ENCODE assay signal across 10 mouse cellular contexts in genomic region chr15:79470583-79470982, GRCm38 (mm10). TPM values are rescaled to one million over a fixed set of nuclear protein-coding genes. Genes with fewer than 3 reads are reported as not detected.
DNase-seq lines count a peak whose midpoint lies in the region; ATAC-seq and TF ChIP-seq lines count a peak whose summit lies in the region.
"Had no signal": no experiment of that assay in that cellular context is flagged by ENCODE, and none has a peak within 500 bp of the region (broad histone marks: within the 10 kb centered on the region; RNA-seq: fewer than 3 reads in every experiment).

No protein-coding gene starts in this region.

- peak; percentile 25 for DNase-seq in lung, adult 2 months
- no peak for DNase-seq in lung, adult 18-20 months
- DNase-seq in forebrain, embryonic 14.5 days (ENCODE audit: low spot score), result peak; percentile 41
- no peak for DNase-seq in layer of hippocampus, adult 18-20 months (ENCODE audit: low spot score in 2 of 2)
- no peak for DNase-seq in cerebellum, postnatal 14 days
- no peak for DNase-seq in spleen, postnatal 36 days (ENCODE audit: low spot score in 2 of 2)

- H3K4me2 ChIP-seq in forebrain, embryonic 14.5 days (ENCODE audit: low read length), result peak overlapping the region; percentile 28
- peak overlapping the region; percentile 55 for H3K4me2 ChIP-seq in limb, embryonic 13.5 days (replicated peaks)
- peak overlapping the region; percentile 43 for H3K4me2 ChIP-seq in stomach, embryonic 15.5 days

- no peaks in the 10 kb centered on the region for H3K36me3 ChIP-seq in forebrain, embryonic 14.5 days (ENCODE audit: control insufficient read depth, insufficient read depth, low read length)
- no peaks in the 10 kb centered on the region for H3K36me3 ChIP-seq in limb, embryonic 13.5 days
- no peaks in the 10 kb centered on the region for H3K36me3 ChIP-seq in stomach, embryonic 15.5 days

- WGBS in lung, adult 2 months, result 29% methylated on average over 17 of the region's 17 CpGs
- 34% methylated on average over 17 of the region's 17 CpGs for WGBS in forebrain, embryonic 14.5 days
- 33% methylated on average over 17 of the region's 17 CpGs for WGBS in limb, embryonic 13.5 days
- WGBS in stomach, embryonic 15.5 days, result 23% methylated on average over 17 of the region's 17 CpGs

- H3K27me3 ChIP-seq in forebrain, embryonic 14.5 days (replicated peaks; ENCODE audit: control insufficient read depth, insufficient read depth, low read length), result no peaks in the 10 kb centered on the region
- peaks cover 7% of the 10 kb centered on the region for H3K27me3 ChIP-seq in limb, embryonic 13.5 days
- peaks cover 4% of the 10 kb centered on the region; the same call in 1 of the 2 replicates for H3K27me3 ChIP-seq in stomach, embryonic 15.5 days (replicated peaks)

- no peak overlapping the region for H3K27ac ChIP-seq in forebrain, embryonic 14.5 days (ENCODE audit: low read depth, low read length)
- no peak overlapping the region for H3K27ac ChIP-seq in limb, embryonic 13.5 days
- H3K27ac ChIP-seq in stomach, embryonic 15.5 days, result no peak overlapping the region
- H3K27ac ChIP-seq: liver, embryonic 14.5 days had no signal

- no peaks in the 10 kb centered on the region for H3K9me3 ChIP-seq in forebrain, embryonic 14.5 days (replicated peaks; ENCODE audit: control insufficient read depth, low read length)
- no peaks in the 10 kb centered on the region for H3K9me3 ChIP-seq in limb, embryonic 13.5 days
- H3K9me3 ChIP-seq in stomach, embryonic 15.5 days, result no peaks in the 10 kb centered on the region

- H3K4me3 ChIP-seq in lung, adult 2 months (replicated peaks; ENCODE audit: extremely low read depth, low read depth, low read length), result peak overlapping the region; percentile 11
- H3K4me3 ChIP-seq in forebrain, embryonic 14.5 days (ENCODE audit: low read depth, low read length), result no peak overlapping the region
- peak overlapping the region; percentile 31 for H3K4me3 ChIP-seq in limb, embryonic 13.5 days
- 0 out of 2 replicates have a peak overlapping the region, but pooled peaks have one; percentile 16 for H3K4me3 ChIP-seq in stomach, embryonic 15.5 days (replicated peaks)
- H3K4me3 ChIP-seq: erythroblast, embryonic 14.5 days had no signal

- no peak for ATAC-seq in forebrain, embryonic 14.5 days
- ATAC-seq in limb, embryonic 13.5 days (ENCODE audit: low FRiP score, low read depth), result no peak
- no peak for ATAC-seq in stomach, embryonic 15.5 days (ENCODE audit: insufficient read depth, low FRiP score, low read depth)

- H3K9ac ChIP-seq in forebrain, embryonic 14.5 days (ENCODE audit: low read length), result no peak overlapping the region
- H3K9ac ChIP-seq in limb, embryonic 13.5 days, result peak overlapping the region; percentile 19; the same call in 1 of the 2 replicates
- H3K9ac ChIP-seq in stomach, embryonic 15.5 days, result no peak overlapping the region
- H3K9ac ChIP-seq: liver, embryonic 14.5 days had no signal

- no peak for TF ChIP-seq POLR2A in lung, adult 2 months (IDR thresholded peaks at IDR 0.05; ENCODE audit: borderline replicate concordance, extremely low read depth, low read depth, low read length)

- H3K4me1 ChIP-seq in lung, adult 2 months (ENCODE audit: control insufficient read depth, insufficient read depth, low read length), result no peaks in the 10 kb centered on the region; the same call in 1 of the 2 replicates
- H3K4me1 ChIP-seq in forebrain, embryonic 14.5 days (ENCODE audit: control insufficient read depth, insufficient read depth, low read length), result peaks cover 5% of the 10 kb centered on the region; the same call in 1 of the 2 replicates
- H3K4me1 ChIP-seq in limb, embryonic 13.5 days, result peaks cover 9% of the 10 kb centered on the region
- H3K4me1 ChIP-seq in stomach, embryonic 15.5 days, result no peaks in the 10 kb centered on the region

- TF ChIP-seq CTCF in lung, adult 2 months (IDR thresholded peaks at IDR 0.05; ENCODE audit: insufficient read depth, low read length), result no peak

RNA-seq across cellular contexts. Expression of gene Csnk1e, which starts 15.2 kb away (rescaled TPM):
- polyA plus RNA-seq in lung, adult 2 months (2012; rRNA removed), result 90.8 and 109 TPM in 2 replicates
- 114 and 158 TPM in 2 replicates for polyA plus RNA-seq in forebrain, embryonic 14.5 days (2014; fragmentation: Nextera tagmentation; extraction: Ambion mirVana)
- 109 and 116 TPM in 2 replicates for polyA plus RNA-seq in limb, embryonic 13.5 days (2015; fragmentation: Nextera tagmentation; extraction: Ambion mirVana)
- polyA plus RNA-seq in stomach, embryonic 15.5 days (2015; fragmentation: Nextera tagmentation; extraction: Ambion mirVana), result 63.7 and 66.0 TPM in 2 replicates
- total RNA-seq in layer of hippocampus, adult 18-20 months (2021), result 100 to 1,000 TPM in 1 of 2 experiments, 10 to 100 TPM in 1; 95.9 to 109 TPM

RNA-seq across cellular contexts. Expression of gene Kcnj4, which starts 34.5 kb away (rescaled TPM):
- polyA plus RNA-seq in lung, adult 2 months (2012; rRNA removed), result not detected in 2 replicates
- 0.18 TPM in 1 of 2 replicates, not detected in the other for polyA plus RNA-seq in forebrain, embryonic 14.5 days (2014; fragmentation: Nextera tagmentation; extraction: Ambion mirVana)
- polyA plus RNA-seq in limb, embryonic 13.5 days (2015; fragmentation: Nextera tagmentation; extraction: Ambion mirVana), result not detected in 2 replicates
- 0.05 TPM in 1 of 2 replicates, not detected in the other for polyA plus RNA-seq in stomach, embryonic 15.5 days (2015; fragmentation: Nextera tagmentation; extraction: Ambion mirVana)
- total RNA-seq in layer of hippocampus, adult 18-20 months (2021), result 10 to 100 TPM; 87.2 to 88.5 TPM
- polyA plus RNA-seq: erythroblast, embryonic 14.5 days; liver, embryonic 14.5 days had no signal

RNA-seq across cellular contexts. Expression of gene Kdelr3, which starts 45.6 kb away (rescaled TPM):
- polyA plus RNA-seq in lung, adult 2 months (2012; rRNA removed), result 16.9 and 19.4 TPM in 2 replicates
- 6.8 and 8.4 TPM in 2 replicates for polyA plus RNA-seq in forebrain, embryonic 14.5 days (2014; fragmentation: Nextera tagmentation; extraction: Ambion mirVana)
- polyA plus RNA-seq in limb, embryonic 13.5 days (2015; fragmentation: Nextera tagmentation; extraction: Ambion mirVana), result 123 and 133 TPM in 2 replicates
- 96.2 and 98.2 TPM in 2 replicates for polyA plus RNA-seq in stomach, embryonic 15.5 days (2015; fragmentation: Nextera tagmentation; extraction: Ambion mirVana)
- under 1 TPM; 0.45 to 0.53 TPM for total RNA-seq in layer of hippocampus, adult 18-20 months (2021)
- polyA plus RNA-seq: erythroblast, embryonic 14.5 days had no signal

Comparison
In these comparisons a context has a peak if more than half of its experiments do, and no peak if none do; other contexts are left out.
1. DNase-seq: peak in lung, adult 2 months (single experiment) and forebrain, embryonic 14.5 days (single experiment); none in lung, adult 18-20 months (0 of 2), layer of hippocampus, adult 18-20 months (0 of 2), cerebellum, postnatal 14 days (0 of 2) and spleen, postnatal 36 days (0 of 2).
2. Peak in every context shown above with its lines, with median percentiles within 50 percentile points of each other: H3K4me2 ChIP-seq.